Mouse (Mus musculus): Measurements from ENCODE around the gene Nck1.

DNA sequence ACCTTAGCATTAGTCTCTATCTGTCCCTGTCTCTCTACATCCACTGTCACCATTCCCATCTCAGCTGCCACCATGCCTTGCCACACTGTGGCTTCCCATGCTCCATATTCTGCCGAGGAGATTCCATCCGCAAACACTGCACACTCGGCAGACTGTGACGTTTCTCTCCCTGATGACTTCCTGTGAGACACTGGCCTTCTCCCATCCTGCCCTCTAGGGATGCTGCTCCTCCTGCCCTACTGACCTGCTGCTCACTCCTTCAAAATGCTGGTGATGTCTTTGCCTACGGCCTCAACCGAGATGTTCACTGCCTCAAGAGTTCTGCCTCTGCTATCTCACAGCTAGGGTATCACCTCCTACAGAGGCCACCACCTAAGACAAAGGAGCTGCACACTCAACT is 72.6 kb downstream of the Nck1 start:
- TF ChIP-seq POLR2A (IDR thresholded peaks at IDR 0.05; ENCODE audit: low read depth, low read length) (no peak), SIN3A (IDR thresholded peaks at IDR 0.05; ENCODE audit: low read length) (no peak), ETS1 (conservative IDR thresholded peaks at IDR 0.05; ENCODE audit: low read depth, low read length) (no peak), E2F4 (IDR thresholded peaks at IDR 0.05; ENCODE audit: insufficient replicate concordance, low read depth, low read length) (no peak), CTCF (conservative IDR thresholded peaks at IDR 0.05 in 1 of 2, IDR thresholded peaks at IDR 0.05 in 1 of 2; ENCODE audit: low read depth in 2 of 2, low read length in 2 of 2) (no peak), ZKSCAN1 (IDR thresholded peaks at IDR 0.05; ENCODE audit: borderline replicate concordance, low read depth, low read length) (no peak)
